Mouse (Mus musculus) embryonic fibroblast, embryonic 13.5 days (primary cell): ENCODE results near the gene Olfr132. TPM values are rescaled to one million over a fixed set of nuclear protein-coding genes. Genes with fewer than 3 reads are reported as not detected.
"Not testable (repeated sequence)": the region's sequence is repeated elsewhere in the genome, so short reads cannot be mapped to it uniquely, and the experiment has no call there.

Experiments used
- H3K27ac ChIP-seq: 2 replicates; pipeline ENCODE4 v1.5.1; 2012; ENCODE audit warnings: low read length, control low read depth, inconsistent platforms; ENCODE audit not compliant: insufficient read depth
- H3K4me1 ChIP-seq: 2 replicates; pipeline ENCODE4 v1.6.1; 2011; ENCODE audit warnings: low read length; ENCODE audit not compliant: control insufficient read depth, insufficient read depth
- H3K4me3 ChIP-seq: 2 replicates; pipeline ENCODE4 v1.5.1; 2011; ENCODE audit warnings: mild to moderate bottlenecking, control low read depth, low read length; ENCODE audit not compliant: insufficient read depth
- CTCF ChIP-seq: IDR thresholded peaks from 2 replicates; pipeline ENCODE4 v1.5.1; 2011; ENCODE audit warnings: mild to moderate bottlenecking, control low read depth, low read length, moderate library complexity, borderline replicate concordance; ENCODE audit not compliant: insufficient read depth
- POLR2A ChIP-seq: IDR thresholded peaks from 2 replicates; pipeline ENCODE4 v1.6.1; 2011; ENCODE audit warnings: low read depth, mild to moderate bottlenecking, control low read depth, low read length, moderate library complexity
- polyA plus RNA-seq: library from polyadenylated mRNA; stranded (reverse); fragments of >200 nt; gene quantifications from 2 replicates; pipeline ENCODE4 v1.2.4, GENCODE M21; 2011; ENCODE audit warnings: low read depth; ENCODE audit not compliant: missing spikeins, insufficient read length

Gene Olfr132
- polyA plus RNA-seq: not detected in 2 replicates

GRCm38 (mm10) chr17:38134426-38134825 lies at the start of gene Olfr132:
Olfr132 (minus strand) TSS chr17:38134526.
- no peak for TF ChIP-seq POLR2A
- no peak for TF ChIP-seq CTCF
- Histone ChIP-seq H3K4me1 (no peaks in the 10 kb centered on the region), H3K27ac (no peak within 1 kb of the TSS), H3K4me3 (no peak within 1 kb of the TSS)

GRCm38 (mm10) chr17:38171088-38171487 lies 36.8 kb upstream of the Olfr132 start, which contains the start of gene Olfr134:
Olfr134 (plus strand) TSS chr17:38171388.
- Histone ChIP-seq H3K4me1 (no peaks in the 10 kb centered on the region), H3K4me3 (no peak within 1 kb of the TSS), H3K27ac (no peak within 1 kb of the TSS)
- TF ChIP-seq CTCF (no peak), POLR2A (no peak)

GRCm38 (mm10) chr17:38144981-38145380 lies 10.7 kb upstream of the Olfr132 start, which contains the start of gene Olfr133:
Olfr133 (plus strand) TSS chr17:38145281.
- H3K27ac ChIP-seq: no peak within 1 kb of the TSS
- H3K4me1 ChIP-seq: no peaks in the 10 kb centered on the region
- no peak within 1 kb of the TSS for H3K4me3 ChIP-seq
- TF ChIP-seq POLR2A (no peak), CTCF (no peak)

GRCm38 (mm10) chr17:38125371-38125770 lies 9.0 kb downstream of the Olfr132 start:
- H3K4me1 ChIP-seq, H3K27ac ChIP-seq, H3K4me3 ChIP-seq: not testable (repeated sequence)

GRCm38 (mm10) chr17:38124199-38124598 lies 10.1 kb downstream of the Olfr132 start:
- not testable (repeated sequence) for H3K4me1 ChIP-seq, H3K4me3 ChIP-seq, H3K27ac ChIP-seq

- Histone ChIP-seq H3K4me3 (no peak within 1 kb of the TSS), H3K27ac (no peak within 1 kb of the TSS), H3K4me1 (no peaks in the 10 kb centered on the region)
- TF ChIP-seq CTCF (no peak), POLR2A (no peak)
These were observed 45.7 kb downstream of the Olfr132 start, which contains the start of gene Olfr131 for GRCm38 (mm10) chr17:38088593-38088992. Olfr131 (minus strand) TSS chr17:38088693.

- Histone ChIP-seq H3K4me1 (no peaks in the 10 kb centered on the region), H3K4me3 (no peak overlapping the region), H3K27ac (no peak overlapping the region)
- TF ChIP-seq CTCF (no peak), POLR2A (no peak)
These were observed 52.0 kb downstream of the Olfr132 start for GRCm38 (mm10) chr17:38082364-38082763.

Other genes with a start within 250 kb of the Olfr132 start
- not detected in 2 replicates for gene Olfr127, start 234.1 kb downstream of the Olfr132 start, polyA plus RNA-seq
- not detected in 2 replicates for gene Olfr128, start 214.0 kb downstream of the Olfr132 start, polyA plus RNA-seq
- gene Olfr761, start 181.4 kb downstream of the Olfr132 start, polyA plus RNA-seq: not detected in 2 replicates
- 0.16 TPM in 1 of 2 replicates, not detected in the other for gene Olfr129, start 74.4 kb downstream of the Olfr132 start, polyA plus RNA-seq
- not detected in 2 replicates for gene Olfr130, start 70.6 kb downstream of the Olfr132 start, polyA plus RNA-seq
- gene Olfr131, start 45.8 kb downstream of the Olfr132 start, polyA plus RNA-seq: not detected in 2 replicates
- not detected in 2 replicates for gene Olfr133, start 10.8 kb upstream of the Olfr132 start, polyA plus RNA-seq
- not detected in 2 replicates for gene Olfr134, start 36.9 kb upstream of the Olfr132 start, polyA plus RNA-seq
- not detected in 2 replicates for gene Olfr135, start 69.8 kb upstream of the Olfr132 start, polyA plus RNA-seq
- not detected in 2 replicates for gene Olfr138, start 126.5 kb upstream of the Olfr132 start, polyA plus RNA-seq
- not detected in 2 replicates for gene Olfr137, start 173.0 kb upstream of the Olfr132 start, polyA plus RNA-seq
- not detected in 2 replicates for gene Olfr136, start 195.3 kb upstream of the Olfr132 start, polyA plus RNA-seq